Mouse (Mus musculus) T-helper 17 cell (primary cell): ENCODE data around the gene Nudt6.

Experiments
- in situ Hi-C, 2 experiments: fragments of 300-600 bp; cut with MboI, MseI; formaldehyde crosslinking; loops; 1 replicate in 1 of 2; 2 replicates in 1 of 2; pipeline ENCODE4 v1.15.1; 2025; ENCODE audit warnings: high pct_unique_total_duplicates in 2 of 2

The Nudt6 gene

DNA sequence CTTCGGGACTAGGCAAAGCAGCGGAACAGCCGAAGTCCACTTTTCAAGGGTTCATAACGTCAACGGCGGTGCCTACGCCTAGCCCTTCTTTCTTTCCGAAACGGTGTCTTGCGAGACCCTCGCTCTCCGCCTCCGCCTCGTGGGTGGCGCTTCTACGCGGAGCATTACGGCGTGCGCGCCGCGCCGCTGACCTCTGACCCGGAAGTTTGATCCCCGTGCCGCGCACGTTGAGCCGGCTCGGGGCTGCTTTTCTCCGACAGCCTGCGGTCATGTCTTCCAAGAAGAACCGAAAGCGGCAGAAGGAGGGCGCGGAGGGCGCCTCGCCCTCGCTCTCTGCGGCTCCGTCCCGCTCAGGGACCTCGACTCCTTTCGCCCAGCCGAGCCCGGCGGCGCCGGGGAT, at the start of gene Nudt6:
Gene Nudt6, minus strand, starts transcription at position 140 of the 400 bp plus-strand sequence.
- in situ Hi-C loops = no loop called here

DNA sequence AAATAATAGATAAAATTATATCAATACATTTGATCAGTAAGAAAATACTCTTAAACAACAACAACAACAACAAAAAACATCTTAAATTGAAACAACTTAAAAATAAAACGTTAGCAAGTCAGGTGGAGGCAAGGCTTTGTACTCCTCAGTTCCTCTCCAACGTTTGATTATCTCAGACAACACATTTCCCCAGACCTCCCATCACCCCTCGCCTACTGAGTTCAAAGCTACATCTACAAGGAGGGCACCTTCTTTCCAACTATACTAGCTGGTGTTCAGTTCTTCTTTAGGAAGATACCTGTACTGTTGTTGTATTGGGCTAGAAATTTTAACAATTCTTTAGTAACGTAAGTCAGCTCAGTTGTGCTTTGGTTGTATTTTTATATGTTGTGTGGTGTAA, 49.3 kb upstream of the Nudt6 start:
- in situ Hi-C loops = no loop called here

GRCm38 (mm10) chr3:37468170-37468569, 48.2 kb upstream of the Nudt6 start:
- in situ Hi-C loops = no loop called here

DNA sequence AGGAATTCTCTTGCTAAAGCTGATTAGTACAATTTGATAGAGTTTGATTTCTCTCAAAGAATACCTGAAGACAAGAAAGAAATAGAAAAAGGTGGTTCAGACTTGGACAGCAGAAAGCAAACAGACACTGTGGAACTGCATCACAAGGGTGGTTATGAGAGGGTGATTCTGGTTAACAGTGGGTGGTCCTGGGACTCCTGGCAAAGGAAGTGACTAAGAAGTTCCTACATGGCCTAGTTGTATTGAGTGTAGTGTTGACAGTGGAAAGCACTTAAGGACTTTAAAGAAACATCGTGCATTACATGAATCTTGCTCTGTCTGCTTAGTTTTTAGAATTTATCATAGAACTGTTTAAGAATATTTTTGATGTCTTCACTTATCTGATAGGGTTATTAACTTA, 36.0 kb upstream of the Nudt6 start:
- in situ Hi-C loops = no loop called here

- in situ Hi-C loops = no loop called here
These were observed 23.4 kb upstream of the Nudt6 start for GRCm38 (mm10) chr3:37443409-37443808.

- in situ Hi-C loops = no loop called here
These were observed 19.8 kb upstream of the Nudt6 start for GRCm38 (mm10) chr3:37439770-37440169.

DNA sequence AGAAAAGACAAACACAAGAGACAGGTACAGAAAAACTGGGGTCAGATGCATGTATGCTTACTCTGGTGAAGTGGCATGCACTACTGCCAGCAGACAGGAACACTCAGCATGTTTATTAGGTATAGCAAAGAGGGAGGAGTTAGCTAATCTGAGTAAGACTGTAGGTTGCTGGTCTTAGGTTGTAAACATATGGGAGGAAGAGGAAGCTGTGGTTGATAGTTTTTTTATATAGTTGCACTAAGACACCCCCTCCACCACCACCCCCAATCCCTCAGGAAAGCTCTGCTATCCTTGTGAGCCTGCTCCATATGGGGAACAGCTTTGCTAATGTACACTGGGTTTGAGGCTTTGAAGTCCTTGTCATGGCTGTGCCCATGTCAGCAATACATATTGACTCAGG, 10.3 kb upstream of the Nudt6 start:
- in situ Hi-C loops = no loop called here

GRCm38 (mm10) chr3:37426069-37426468, 6.1 kb upstream of the Nudt6 start:
- in situ Hi-C loops = no loop called here

- in situ Hi-C loops = no loop called here
These were observed 1.2 kb upstream of the Nudt6 start for GRCm38 (mm10) chr3:37421179-37421578.

GRCm38 (mm10) chr3:37420641-37421040, 630 bp upstream of the Nudt6 start:
- in situ Hi-C loops = no loop called here

DNA sequence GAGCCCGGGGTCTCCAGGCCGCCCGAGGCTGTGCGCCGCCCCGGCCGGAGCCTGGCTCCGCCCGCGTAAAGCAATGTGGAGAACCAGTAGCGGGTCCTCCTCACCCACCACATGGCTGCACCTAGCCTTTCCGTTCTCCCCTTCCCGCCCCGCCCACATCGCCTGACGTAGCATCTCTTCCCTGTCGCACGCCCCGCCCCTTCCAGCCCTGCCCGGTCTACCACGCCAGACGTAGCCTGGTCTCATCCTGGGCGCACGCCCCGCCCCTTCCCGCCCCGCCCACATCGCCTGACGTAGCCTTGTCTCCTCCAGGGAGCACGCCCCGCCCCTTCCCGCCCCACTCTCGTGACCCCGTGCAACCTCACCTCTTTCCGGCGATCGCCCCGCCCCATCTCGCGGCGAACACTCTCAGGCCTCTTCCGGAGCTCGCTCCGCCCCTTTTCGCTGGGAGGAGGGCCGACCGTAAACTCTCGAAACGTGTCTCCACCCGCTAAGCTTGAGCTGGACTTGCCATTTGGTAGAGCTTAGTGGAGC, 486 bp downstream of the Nudt6 start, which contains the start of gene Spata5:
Gene Spata5, plus strand, starts transcription at position 439 of the 534 bp plus-strand sequence.
- in situ Hi-C loops = no loop called here

GRCm38 (mm10) chr3:37418961-37419457, 1.0 kb downstream of the Nudt6 start:
- in situ Hi-C loops = no loop called here

GRCm38 (mm10) chr3:37418341-37418740, 1.7 kb downstream of the Nudt6 start:
- in situ Hi-C loops = no loop called here

- in situ Hi-C loops = loop anchor here in 1 of 2 experiments (5.0 kb wide), 1 partner anchor 192 kb away; no protein-coding TSS in a partner anchor
These were observed 5.5 kb downstream of the Nudt6 start for GRCm38 (mm10) chr3:37414413-37414960.

- in situ Hi-C loops = loop anchor here in 1 of 2 experiments (5.0 kb wide), 1 partner anchor 191 kb away; no protein-coding TSS in a partner anchor
These were observed 6.6 kb downstream of the Nudt6 start for GRCm38 (mm10) chr3:37413446-37413845.

GRCm38 (mm10) chr3:37407598-37407997, 12.4 kb downstream of the Nudt6 start:
- in situ Hi-C loops = loop anchor here in 1 of 2 experiments (5.0 kb wide), 1 partner anchor 70 kb away; no protein-coding TSS in a partner anchor

GRCm38 (mm10) chr3:37401729-37402610, 18.0 kb downstream of the Nudt6 start:
- in situ Hi-C loops = loop anchor here in 1 of 2 experiments (5.0 kb wide), 1 partner anchor 65 kb away; no protein-coding TSS in a partner anchor

DNA sequence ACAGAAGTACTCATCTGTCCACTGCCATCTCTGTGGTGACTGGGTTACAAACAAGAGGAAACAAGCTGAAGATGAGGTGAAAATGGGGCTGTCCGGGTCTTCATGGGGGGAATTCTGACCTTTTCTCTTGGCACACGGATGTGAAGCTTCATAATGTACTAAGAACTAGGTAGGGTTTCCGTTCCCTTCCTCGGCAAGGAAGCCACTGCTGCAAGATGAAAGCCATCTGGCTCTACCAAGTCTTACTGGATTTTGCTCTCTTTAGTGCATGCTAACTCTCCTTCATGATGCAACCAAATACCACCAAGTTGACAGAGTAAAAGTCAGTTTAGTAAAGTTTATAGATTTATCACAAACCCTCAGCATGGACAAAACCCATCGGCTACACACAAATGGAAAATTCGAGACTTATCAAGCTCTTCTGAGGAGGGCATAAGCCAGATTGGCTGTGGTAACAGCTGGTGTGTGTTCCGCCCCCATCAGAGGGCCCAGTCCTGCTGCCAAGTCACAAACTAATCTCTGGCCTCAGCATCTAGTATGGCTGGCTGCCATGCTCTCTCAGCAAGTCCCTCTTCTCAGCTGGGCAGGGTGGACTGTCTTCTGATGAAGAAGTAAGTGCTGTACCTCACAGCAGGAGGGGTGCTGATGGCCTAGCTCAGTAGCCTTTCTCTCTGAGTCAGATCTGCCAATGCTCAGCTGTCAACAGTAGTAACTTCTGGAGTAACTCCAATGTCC, 21.2 kb downstream of the Nudt6 start:
- in situ Hi-C loops = no loop called here

DNA sequence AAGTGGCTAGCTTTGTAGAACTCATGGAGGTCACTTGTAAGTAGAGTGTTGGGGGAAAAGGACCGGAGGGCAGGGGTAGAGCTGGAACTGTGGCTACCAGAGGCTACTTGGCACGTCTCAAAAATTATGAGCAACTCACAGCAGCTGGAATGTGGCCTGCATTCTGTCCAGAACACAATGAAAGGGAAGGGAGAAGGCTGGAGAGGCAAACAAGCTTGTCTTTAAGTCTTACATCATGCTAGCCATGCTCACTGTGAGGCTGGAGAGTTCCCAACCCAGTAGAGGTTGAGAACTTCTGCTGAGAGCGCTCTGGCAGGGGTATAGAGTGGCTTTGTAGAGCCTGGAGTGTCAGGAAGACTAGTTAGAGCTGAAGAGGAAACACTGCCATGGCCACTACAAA, 22.4 kb downstream of the Nudt6 start:
- in situ Hi-C loops = no loop called here

GRCm38 (mm10) chr3:37396930-37397608, 22.9 kb downstream of the Nudt6 start:
- in situ Hi-C loops = no loop called here

DNA sequence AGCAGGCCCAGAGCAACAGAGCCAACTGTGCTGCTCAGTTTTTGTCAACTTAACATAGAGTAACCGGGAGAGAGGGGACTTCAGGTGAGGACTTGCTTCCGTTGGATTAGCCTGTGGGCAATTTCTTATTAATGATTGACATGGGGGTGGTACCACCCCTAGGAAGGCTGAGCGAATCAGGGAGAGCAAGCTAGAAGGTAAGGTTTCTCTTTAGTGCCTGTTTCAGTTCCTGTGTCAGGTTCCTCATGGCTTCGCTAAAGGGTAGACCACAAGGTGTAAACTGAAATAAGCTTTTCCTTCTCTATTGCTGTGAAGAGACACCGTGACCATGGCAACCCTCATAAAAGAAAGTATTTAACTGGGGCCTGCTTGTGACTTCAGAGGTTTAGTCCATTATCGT, 32.7 kb downstream of the Nudt6 start:
- in situ Hi-C loops = no loop called here
